In the genomic region with DNA sequence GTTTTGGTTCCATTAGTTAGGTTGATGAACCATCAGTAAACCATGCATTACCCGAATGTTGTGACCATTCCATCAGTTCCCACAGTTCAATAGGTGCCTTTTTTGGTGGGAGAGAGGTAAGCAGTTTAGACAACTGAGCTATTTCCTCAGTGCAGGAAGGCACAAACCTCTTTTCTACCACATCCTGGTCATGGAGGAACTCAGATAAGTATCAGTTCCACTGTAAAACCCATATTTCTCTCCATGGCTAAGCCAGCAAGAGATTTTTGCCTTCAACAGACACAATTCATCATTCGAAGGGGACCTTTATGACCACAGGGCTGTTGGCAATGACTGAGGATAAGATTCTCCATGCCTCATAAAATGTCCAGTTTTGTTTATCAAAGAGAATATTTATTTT, we compare ENCODE assay signal across 25 mouse cellular contexts.
"Had no signal": no experiment of that assay in that cellular context is flagged by ENCODE, and none has a peak within 500 bp of the region (broad histone marks: within the 10 kb centered on the region; RNA-seq: fewer than 3 reads in every experiment).

No protein-coding gene starts in this region.

- H3K36me3 ChIP-seq: heart, embryonic 10.5 days; heart, embryonic 12.5 days; hindbrain, embryonic 13.5 days; intestine, embryonic 15.5 days; limb, embryonic 10.5 days; limb, embryonic 12.5 days; liver, embryonic 13.5 days; liver, embryonic 15.5 days had no signal

- H3K9ac ChIP-seq: heart, embryonic 12.5 days; hindbrain, embryonic 13.5 days; intestine, embryonic 15.5 days; limb, embryonic 12.5 days; liver, embryonic 13.5 days; liver, embryonic 15.5 days had no signal

- H3K4me2 ChIP-seq: heart, embryonic 12.5 days; hindbrain, embryonic 13.5 days; intestine, embryonic 15.5 days; limb, embryonic 12.5 days; liver, embryonic 11.5 days; liver, embryonic 13.5 days; liver, embryonic 15.5 days had no signal

- H3K27ac ChIP-seq: heart, embryonic 10.5 days; hindbrain, embryonic 13.5 days; intestine, embryonic 15.5 days; layer of hippocampus, adult 2 months; left cerebral cortex, adult 2 months; limb, embryonic 10.5 days; limb, embryonic 12.5 days; liver, embryonic 13.5 days; liver, embryonic 15.5 days had no signal

- H3K27me3 ChIP-seq: heart, embryonic 12.5 days; hindbrain, embryonic 13.5 days; intestine, embryonic 15.5 days; limb, embryonic 12.5 days; liver, embryonic 13.5 days; liver, embryonic 15.5 days had no signal

- H3K4me3 ChIP-seq: heart, embryonic 10.5 days; heart, embryonic 12.5 days; hindbrain, embryonic 13.5 days; intestine, embryonic 15.5 days; layer of hippocampus, adult 2 months; left cerebral cortex, adult 2 months; limb, embryonic 10.5 days; limb, embryonic 12.5 days; liver, embryonic 13.5 days; liver, embryonic 15.5 days had no signal

- H3K9me3 ChIP-seq: hindbrain, embryonic 13.5 days; intestine, embryonic 15.5 days; limb, embryonic 10.5 days; limb, embryonic 12.5 days; liver, embryonic 13.5 days; liver, embryonic 15.5 days had no signal

- DNase-seq: gastrocnemius, postnatal 14 days; gastrocnemius, postnatal 36 days; heart, adult 18-20 months; heart, postnatal 10 days; heart, postnatal 4 days; kidney, adult 18-20 months; kidney, adult 8-10 months; kidney, postnatal 10 days; kidney, postnatal 25 days; kidney, postnatal 4 days; liver; liver, embryonic 13.5 days had no signal

- ATAC-seq: hindbrain, embryonic 16.5 days; inflammation-experienced regulatory T-cells, adult 6 months; intestine, embryonic 15.5 days; intestine, postnatal 0 days had no signal

- H3K4me1 ChIP-seq: heart, embryonic 10.5 days; heart, embryonic 12.5 days; hindbrain, embryonic 13.5 days; intestine, embryonic 15.5 days; limb, embryonic 10.5 days; limb, embryonic 12.5 days; liver, embryonic 13.5 days; liver, embryonic 15.5 days had no signal
